Mouse (Mus musculus) ES-Bruce4 (cell line): ENCODE data around the gene Smpd2. TPM values are rescaled to one million over a fixed set of nuclear protein-coding genes. Genes with fewer than 3 reads are reported as not detected.
"Not testable (repeated sequence)": the region's sequence is repeated elsewhere in the genome, so short reads cannot be mapped to it uniquely, and the experiment has no call there.

Experiments used
- H3K27ac ChIP-seq: 2 replicates; pipeline ENCODE4 v1.5.1; 2012; ENCODE audit warnings: low read length, inconsistent platforms; ENCODE audit not compliant: insufficient read depth
- H3K27me3 ChIP-seq: 2 replicates; pipeline ENCODE4 v1.6.1; 2012; ENCODE audit warnings: mild to moderate bottlenecking, low read length, inconsistent platforms; ENCODE audit not compliant: control insufficient read depth, poor library complexity, insufficient read depth, severe bottlenecking
- H3K36me3 ChIP-seq: 2 replicates; pipeline ENCODE4 v1.6.1; 2012; ENCODE audit warnings: inconsistent platforms, mild to moderate bottlenecking, low read length, moderate library complexity; ENCODE audit not compliant: control insufficient read depth, poor library complexity, insufficient read depth, severe bottlenecking
- H3K4me1 ChIP-seq: one replicate; pipeline ENCODE4 v1.8.1; 2011; ENCODE audit warnings: low read length; ENCODE audit not compliant: control insufficient read depth, insufficient read depth
- H3K4me3 ChIP-seq: 2 replicates; pipeline ENCODE4 v1.5.1; 2011; ENCODE audit warnings: low read depth, mild to moderate bottlenecking, low read length
- H3K9ac ChIP-seq: 2 replicates; pipeline ENCODE4 v1.6.1; 2012; ENCODE audit warnings: low read depth, mild to moderate bottlenecking, inconsistent platforms; ENCODE audit not compliant: poor library complexity, severe bottlenecking
- H3K9me3 ChIP-seq: replicated peaks from 2 replicates; pipeline ENCODE4 v1.6.1; 2012; ENCODE audit warnings: mild to moderate bottlenecking, low read length, inconsistent platforms; ENCODE audit not compliant: control insufficient read depth, poor library complexity, insufficient read depth, severe bottlenecking
- CTCF ChIP-seq: IDR thresholded peaks from one replicate; pipeline ENCODE4 v1.8.1; 2011; ENCODE audit warnings: low read depth, low read length
- EP300 ChIP-seq: IDR thresholded peaks from 2 replicates; pipeline ENCODE4 v1.6.1; 2011; ENCODE audit warnings: low read depth, low read length; ENCODE audit not compliant: insufficient read depth
- POLR2A ChIP-seq: IDR thresholded peaks from one replicate; pipeline ENCODE4 v1.8.1; 2011; ENCODE audit warnings: low read length; ENCODE audit not compliant: insufficient read depth
- polyA plus RNA-seq: library from polyadenylated mRNA; stranded (reverse); fragments of >200 nt; gene quantifications from 2 replicates; pipeline ENCODE4 v1.2.4, GENCODE M21; 2011; ENCODE audit warnings: low read depth; ENCODE audit not compliant: missing spikeins, insufficient read depth, insufficient read length

Smpd2 gene
- polyA plus RNA-seq, 1 experiment = 10.4 TPM

DNA sequence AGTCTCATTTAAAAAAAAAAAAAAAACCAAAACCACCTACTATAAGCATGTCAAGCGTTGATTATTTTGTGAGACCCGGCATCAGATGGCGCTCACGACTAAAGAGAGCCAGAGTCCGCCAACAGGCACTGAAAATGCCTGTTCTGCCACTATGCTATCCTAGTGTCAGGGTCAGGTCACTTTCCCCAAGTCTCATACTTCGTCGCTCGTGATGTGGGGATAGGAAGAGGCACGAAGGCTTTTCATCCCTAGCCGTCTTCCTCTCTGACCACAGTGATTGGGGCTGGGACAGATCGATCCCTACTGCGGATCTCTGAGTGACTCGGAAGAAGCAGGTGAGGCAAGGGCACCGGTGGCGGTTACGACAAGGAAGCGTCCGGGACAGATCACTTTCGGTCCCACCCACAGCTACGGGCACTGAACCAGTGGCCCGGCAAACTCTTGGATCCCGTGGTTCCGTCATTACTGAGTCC, 28.4 kb upstream of the Smpd2 start:
- peak overlapping the region; percentile 89 for H3K9ac ChIP-seq
- TF ChIP-seq CTCF (peak; percentile 65), POLR2A (peak; percentile 4), EP300 (no peak)
- H3K4me1 ChIP-seq = no peaks in the 10 kb centered on the region
- peak overlapping the region; percentile 95 for H3K4me3 ChIP-seq
- peaks cover 17% of the 10 kb centered on the region for H3K36me3 ChIP-seq
- H3K27me3 ChIP-seq = no peaks in the 10 kb centered on the region
- H3K27ac ChIP-seq = peak overlapping the region; percentile 72
- no peaks in the 10 kb centered on the region for H3K9me3 ChIP-seq

DNA sequence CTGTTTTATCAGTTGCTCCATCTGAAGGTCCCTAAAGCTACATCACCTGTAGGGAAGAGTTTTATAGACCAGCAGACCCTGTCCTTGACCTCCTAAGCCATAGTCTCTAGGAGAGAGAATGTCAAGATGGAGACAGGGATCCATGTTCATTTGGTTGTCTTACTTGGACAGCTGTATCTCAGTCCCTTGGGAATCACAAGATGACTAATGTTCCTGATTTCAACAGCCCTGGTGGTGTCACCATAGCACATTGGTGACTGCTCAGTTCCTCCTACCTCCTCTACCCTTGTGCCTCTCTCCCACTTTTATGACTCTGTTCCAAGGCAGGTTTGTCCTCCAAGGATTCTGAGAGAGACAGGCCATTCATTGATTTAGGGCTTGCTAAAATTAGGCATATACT, 24.8 kb upstream of the Smpd2 start:
- H3K36me3 ChIP-seq = no peaks in the 10 kb centered on the region
- no peak overlapping the region for H3K27ac ChIP-seq
- no peaks in the 10 kb centered on the region for H3K9me3 ChIP-seq
- no peak overlapping the region for H3K4me3 ChIP-seq
- TF ChIP-seq CTCF = no peak
- no peak for TF ChIP-seq POLR2A
- TF ChIP-seq EP300 = no peak
- no peak overlapping the region for H3K9ac ChIP-seq
- H3K4me1 ChIP-seq = no peaks in the 10 kb centered on the region
- no peaks in the 10 kb centered on the region for H3K27me3 ChIP-seq

DNA sequence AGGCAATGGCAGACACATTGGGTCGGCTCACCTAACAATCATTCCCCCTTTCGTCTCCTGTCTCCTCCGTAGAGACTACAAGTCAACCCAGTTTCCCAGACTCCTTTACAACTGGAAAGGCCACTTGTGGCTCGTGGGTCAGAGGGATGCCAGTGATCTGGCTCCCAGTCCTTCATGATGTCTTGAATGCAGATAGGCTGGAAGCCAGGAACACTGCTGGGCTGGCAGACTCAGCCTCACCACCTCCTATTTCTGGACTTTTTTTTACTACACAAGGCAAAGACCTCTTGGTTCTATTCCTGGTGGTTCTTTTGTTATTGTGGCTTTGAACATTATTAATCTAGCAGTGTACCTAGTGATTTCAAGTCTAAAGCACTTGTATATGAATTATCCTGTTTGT, 24.1 kb upstream of the Smpd2 start:
- Histone ChIP-seq H3K27me3 (no peaks in the 10 kb centered on the region), H3K4me1 (no peaks in the 10 kb centered on the region), H3K9me3 (no peaks in the 10 kb centered on the region), H3K36me3 (no peaks in the 10 kb centered on the region), H3K9ac (no peak overlapping the region), H3K27ac (no peak overlapping the region), H3K4me3 (no peak overlapping the region)
- TF ChIP-seq EP300 (no peak), CTCF (no peak), POLR2A (no peak)

DNA sequence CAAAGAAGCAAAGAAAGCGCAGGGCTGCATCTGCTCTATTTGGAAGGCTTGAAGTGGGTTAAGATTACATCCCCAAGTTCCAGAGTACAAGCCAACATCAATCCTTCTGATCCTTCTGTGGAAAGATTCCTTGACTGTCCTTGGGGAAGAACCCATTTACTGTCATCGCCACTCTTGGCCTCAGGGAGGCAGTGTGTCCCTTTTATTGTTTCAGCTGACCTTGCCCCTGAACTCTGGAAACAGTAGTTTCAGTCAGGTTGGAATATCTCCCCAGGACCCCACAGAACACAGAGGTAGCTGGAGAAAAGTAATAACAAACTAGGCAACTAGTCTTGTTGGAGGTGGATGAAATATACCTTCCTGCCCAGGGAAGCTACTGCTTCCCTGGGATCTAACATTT, 19.0 kb upstream of the Smpd2 start:
- Histone ChIP-seq H3K4me3 (no peak overlapping the region), H3K9me3 (no peaks in the 10 kb centered on the region), H3K9ac (no peak overlapping the region; the same call in 1 of the 2 replicates), H3K36me3 (no peaks in the 10 kb centered on the region), H3K27ac (no peak overlapping the region), H3K27me3 (no peaks in the 10 kb centered on the region), H3K4me1 (no peaks in the 10 kb centered on the region)
- TF ChIP-seq CTCF (peak; percentile 32), EP300 (no peak)

DNA sequence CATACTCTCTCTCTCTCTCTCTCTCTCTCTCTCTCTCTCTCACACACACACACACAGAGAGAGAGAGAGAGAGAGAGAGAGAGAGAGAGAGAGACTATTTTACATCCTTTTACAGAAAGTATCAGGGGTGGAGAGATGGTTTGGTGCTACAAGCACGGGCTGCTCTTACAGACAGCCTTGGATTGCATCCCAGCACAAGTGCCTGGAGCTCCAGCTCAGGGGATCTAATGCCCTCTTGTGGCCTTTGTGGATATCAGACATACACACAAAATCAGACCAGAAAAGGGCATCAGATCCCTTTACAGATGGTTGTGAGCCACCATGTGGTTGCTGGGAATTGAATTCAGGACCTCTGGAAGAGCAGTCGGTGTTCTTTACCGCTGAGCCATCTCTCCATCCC, 15.3 kb upstream of the Smpd2 start:
- peak; percentile 80 for TF ChIP-seq CTCF
- not testable (repeated sequence) for H3K9ac ChIP-seq, H3K27ac ChIP-seq, H3K4me3 ChIP-seq, H3K9me3 ChIP-seq, H3K4me1 ChIP-seq, H3K27me3 ChIP-seq, H3K36me3 ChIP-seq

DNA sequence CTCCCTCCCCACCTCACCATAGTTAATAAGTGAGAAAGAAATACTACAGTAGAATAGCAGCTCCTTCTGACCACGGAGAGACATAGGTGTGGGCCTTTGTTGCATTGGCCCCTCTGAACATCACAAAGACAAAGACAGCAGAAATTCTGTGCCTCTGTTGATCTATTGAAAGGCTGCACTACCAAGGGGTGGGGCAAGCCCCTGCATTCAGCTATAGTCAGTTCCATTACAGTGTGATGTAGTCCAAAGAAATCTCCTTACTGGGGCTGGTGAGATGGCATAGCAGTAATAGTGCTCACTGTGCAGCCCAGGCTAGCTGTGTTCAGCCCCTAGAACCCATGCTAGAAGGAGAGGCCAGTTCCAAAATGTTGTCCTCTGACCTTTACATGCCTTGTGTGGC, 14.8 kb upstream of the Smpd2 start:
- no peak overlapping the region for H3K4me3 ChIP-seq
- TF ChIP-seq POLR2A (no peak), EP300 (no peak), CTCF (no peak)
- H3K9ac ChIP-seq = no peak overlapping the region
- no peaks in the 10 kb centered on the region for H3K4me1 ChIP-seq
- no peaks in the 10 kb centered on the region for H3K27me3 ChIP-seq
- no peaks in the 10 kb centered on the region for H3K9me3 ChIP-seq
- H3K27ac ChIP-seq = no peak overlapping the region
- no peaks in the 10 kb centered on the region for H3K36me3 ChIP-seq
